13 mouse cellular contexts compared by ENCODE assay signal in the genomic region with DNA sequence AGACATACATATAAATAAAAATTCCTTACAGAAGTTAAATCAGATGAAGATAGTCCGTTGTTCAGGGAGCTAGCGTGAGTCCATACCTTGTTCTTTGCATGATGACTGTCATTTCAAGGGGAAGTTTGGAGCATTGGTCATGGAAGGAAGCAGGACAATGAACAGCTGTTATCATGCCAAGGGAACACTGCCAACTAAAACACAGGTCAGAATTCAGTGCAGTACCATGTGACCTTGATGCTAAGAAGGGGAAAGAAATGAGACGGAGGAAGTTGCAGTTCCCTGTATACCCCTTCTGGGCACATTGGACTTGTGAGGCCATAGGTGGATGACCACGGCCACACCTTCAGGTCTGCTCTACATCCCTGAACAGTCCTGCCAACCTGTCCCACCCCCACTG. TPM values are rescaled to one million over a fixed set of nuclear protein-coding genes. Genes with fewer than 3 reads are reported as not detected.
A peak's percentile ranks its signal among the peaks of the same experiment; 100 is the strongest.
DNase-seq lines count a peak whose midpoint lies in the region; ATAC-seq and TF ChIP-seq lines count a peak whose summit lies in the region.
"Had no signal": no experiment of that assay in that cellular context is flagged by ENCODE, and none has a peak within 500 bp of the region (broad histone marks: within the 10 kb centered on the region; RNA-seq: fewer than 3 reads in every experiment).

No protein-coding gene starts in this region.

- no peak overlapping the region for H3K27ac ChIP-seq in liver, adult 2 months (replicated peaks; ENCODE audit: insufficient read depth, low read depth, low read length)
- no peak overlapping the region for H3K27ac ChIP-seq in liver, embryonic 12.5 days
- H3K27ac ChIP-seq in heart, embryonic 13.5 days (replicated peaks) = peak overlapping the region; percentile 59
- no peak overlapping the region for H3K27ac ChIP-seq in stomach, postnatal 0 days (replicated peaks)
- H3K27ac ChIP-seq: hindbrain, embryonic 12.5 days; liver, embryonic 14.5 days had no signal

- no peak for TF ChIP-seq POLR2A in liver, adult 2 months (IDR thresholded peaks at IDR 0.05; ENCODE audit: extremely low read depth, insufficient read depth, low read length)

- no peak for ATAC-seq in liver, embryonic 12.5 days
- no peak; the same call in 1 of the 2 replicates for ATAC-seq in heart, embryonic 13.5 days (ENCODE audit: extremely low read depth, insufficient number of reproducible peaks, low FRiP score, low TSS enrichment)
- peak; percentile 52 for ATAC-seq in stomach, postnatal 0 days (ENCODE audit: low FRiP score, low TSS enrichment)
- ATAC-seq: activated CD4-positive, CD25-positive, alpha-beta regulatory T cell, adult 4 months had no signal

- no peak for TF ChIP-seq EP300 in stomach, postnatal 0 days (optimal IDR thresholded peaks at IDR 0.05)

- H3K4me3 ChIP-seq in liver, adult 2 months (ENCODE audit: insufficient read depth, low read depth, low read length) = no peak overlapping the region
- H3K4me3 ChIP-seq in liver, embryonic 12.5 days = no peak overlapping the region
- no peak overlapping the region for H3K4me3 ChIP-seq in heart, embryonic 13.5 days
- H3K4me3 ChIP-seq in stomach, postnatal 0 days (ENCODE audit: low read depth, low read length) = no peak overlapping the region
- H3K4me3 ChIP-seq: hindbrain, embryonic 12.5 days had no signal

- TF ChIP-seq CTCF in liver, adult 2 months (IDR thresholded peaks at IDR 0.05; ENCODE audit: low read depth, low read length) = no peak
- TF ChIP-seq CTCF in stomach, postnatal 0 days (IDR thresholded peaks at IDR 0.05; ENCODE audit: low read depth) = no peak

- H3K27me3 ChIP-seq in liver, adult 2 months (ENCODE audit: control insufficient read depth, insufficient read depth, low read length) = no peaks in the 10 kb centered on the region
- H3K27me3 ChIP-seq in liver, embryonic 12.5 days (replicated peaks) = peaks cover 12% of the 10 kb centered on the region; the same call in 1 of the 2 replicates
- H3K27me3 ChIP-seq in heart, embryonic 13.5 days (replicated peaks) = no peaks in the 10 kb centered on the region
- no peaks in the 10 kb centered on the region for H3K27me3 ChIP-seq in stomach, postnatal 0 days (ENCODE audit: control insufficient read depth, insufficient read depth, low read length)
- H3K27me3 ChIP-seq: hindbrain, embryonic 12.5 days had no signal

- WGBS in liver, adult 2 months = 55% methylated on average over 4 of the region's 4 CpGs
- 69% methylated on average over 4 of the region's 4 CpGs for WGBS in liver, embryonic 12.5 days (ENCODE audit: insufficient replicate concordance)
- WGBS in heart, embryonic 13.5 days = 47% methylated on average over 4 of the region's 4 CpGs
- 62% methylated on average over 4 of the region's 4 CpGs for WGBS in stomach, postnatal 0 days

- no peaks in the 10 kb centered on the region for H3K9me3 ChIP-seq in liver, embryonic 12.5 days (replicated peaks)
- no peaks in the 10 kb centered on the region for H3K9me3 ChIP-seq in heart, embryonic 13.5 days
- H3K9me3 ChIP-seq in stomach, postnatal 0 days (ENCODE audit: control insufficient read depth, low read length) = no peaks in the 10 kb centered on the region
- H3K9me3 ChIP-seq: hindbrain, embryonic 12.5 days had no signal

- no peaks in the 10 kb centered on the region for H3K4me1 ChIP-seq in liver, adult 2 months (ENCODE audit: control insufficient read depth, insufficient read depth, low read length)
- H3K4me1 ChIP-seq in liver, embryonic 12.5 days = peaks cover 7% of the 10 kb centered on the region
- H3K4me1 ChIP-seq in heart, embryonic 13.5 days = peaks cover 28% of the 10 kb centered on the region
- H3K4me1 ChIP-seq in stomach, postnatal 0 days (replicated peaks; ENCODE audit: control insufficient read depth, insufficient read depth) = no peaks in the 10 kb centered on the region

- no peak overlapping the region for H3K9ac ChIP-seq in liver, adult 2 months (ENCODE audit: low read depth, low read length)
- H3K9ac ChIP-seq in liver, embryonic 12.5 days = no peak overlapping the region
- H3K9ac ChIP-seq in heart, embryonic 13.5 days = no peak overlapping the region; the same call in 1 of the 2 replicates
- H3K9ac ChIP-seq in stomach, postnatal 0 days (ENCODE audit: low read length) = no peak overlapping the region
- H3K9ac ChIP-seq: hindbrain, embryonic 12.5 days; liver, embryonic 14.5 days had no signal

- H3K4me2 ChIP-seq in liver, embryonic 12.5 days = no peak overlapping the region
- peak overlapping the region; percentile 16; the same call in 1 of the 2 replicates for H3K4me2 ChIP-seq in heart, embryonic 13.5 days
- H3K4me2 ChIP-seq in stomach, postnatal 0 days (replicated peaks; ENCODE audit: low read depth) = no peak overlapping the region
- H3K4me2 ChIP-seq: hindbrain, embryonic 12.5 days had no signal

- no peaks in the 10 kb centered on the region for H3K79me2 ChIP-seq in liver, adult 2 months (ENCODE audit: control insufficient read depth, insufficient read depth, low read length)

- H3K36me3 ChIP-seq in liver, adult 2 months (ENCODE audit: control insufficient read depth, insufficient read depth, low read length) = no peaks in the 10 kb centered on the region
- H3K36me3 ChIP-seq in liver, embryonic 12.5 days = no peaks in the 10 kb centered on the region
- H3K36me3 ChIP-seq in heart, embryonic 13.5 days = no peaks in the 10 kb centered on the region
- no peaks in the 10 kb centered on the region for H3K36me3 ChIP-seq in stomach, postnatal 0 days (ENCODE audit: control insufficient read depth, insufficient read depth, low read length)

- peak; percentile 27 to 75 for DNase-seq in adrenal gland, adult (ENCODE audit: inconsistent age in 2 of 2, low spot score in 1 of 2)
- DNase-seq in adrenal gland, adult 18-20 months (ENCODE audit: low spot score in 2 of 2) = no peak
- DNase-seq in liver, adult 2 months (ENCODE audit: extremely low read depth, low read depth, low spot score) = peak; percentile 55
- no peak for DNase-seq in stomach, postnatal 0 days (ENCODE audit: low spot score)
- DNase-seq in embryo, embryonic 9.5 days (ENCODE audit: extremely low spot score) = no peak
- no peak for DNase-seq in yolk sac, embryonic 10.5 days (ENCODE audit: low spot score)

RNA-seq across cellular contexts. Expression of a gene that starts 1.7 kb away (rescaled TPM):
- not detected for total RNA-seq in adrenal gland, adult 18-20 months (2021)
- total RNA-seq in liver, adult 2 months (2014; rRNA removed) = not detected in 2 replicates
- not detected in 2 replicates for polyA plus RNA-seq in liver, adult 2 months (2012; rRNA removed)
- polyA plus RNA-seq in liver, embryonic 12.5 days (2016; fragmentation: Nextera tagmentation; extraction: Ambion mirVana) = not detected in 2 replicates
- polyA plus RNA-seq in heart, embryonic 13.5 days (2015; fragmentation: Nextera tagmentation; extraction: Ambion mirVana) = not detected in 2 replicates
- 0.07 TPM in 1 of 2 replicates, not detected in the other for polyA plus RNA-seq in stomach, postnatal 0 days (2015; fragmentation: Nextera tagmentation; extraction: Ambion mirVana)
- total RNA-seq: ES-E14 had no signal
- polyA plus RNA-seq: activated CD4-positive, CD25-positive, alpha-beta regulatory T cell, adult 4 months; hindbrain, embryonic 12.5 days; liver, embryonic 14.5 days; testis, adult 2 months had no signal

RNA-seq across cellular contexts. Expression of a gene that starts 31.0 kb away (rescaled TPM):
- 10 to 100 TPM; 65.1 to 67.4 TPM for total RNA-seq in adrenal gland, adult 18-20 months (2021)
- 32.9 and 34.7 TPM in 2 replicates for total RNA-seq in liver, adult 2 months (2014; rRNA removed)
- polyA plus RNA-seq in liver, adult 2 months (2012; rRNA removed) = 23.8 and 39.7 TPM in 2 replicates
- 44.1 and 46.4 TPM in 2 replicates for polyA plus RNA-seq in liver, embryonic 12.5 days (2016; fragmentation: Nextera tagmentation; extraction: Ambion mirVana)
- 54.8 and 61.4 TPM in 2 replicates for polyA plus RNA-seq in heart, embryonic 13.5 days (2015; fragmentation: Nextera tagmentation; extraction: Ambion mirVana)
- 38.1 and 45.9 TPM in 2 replicates for polyA plus RNA-seq in stomach, postnatal 0 days (2015; fragmentation: Nextera tagmentation; extraction: Ambion mirVana)

RNA-seq across cellular contexts. Expression of a gene that starts 48.9 kb away (rescaled TPM):
- total RNA-seq in adrenal gland, adult 18-20 months (2021) = 10 to 100 TPM; 19.4 to 27.0 TPM
- total RNA-seq in liver, adult 2 months (2014; rRNA removed) = 2.7 and 3.6 TPM in 2 replicates
- 3.6 and 4.9 TPM in 2 replicates for polyA plus RNA-seq in liver, adult 2 months (2012; rRNA removed)
- 30.5 and 33.0 TPM in 2 replicates for polyA plus RNA-seq in liver, embryonic 12.5 days (2016; fragmentation: Nextera tagmentation; extraction: Ambion mirVana)
- 73.1 and 73.4 TPM in 2 replicates for polyA plus RNA-seq in heart, embryonic 13.5 days (2015; fragmentation: Nextera tagmentation; extraction: Ambion mirVana)
- polyA plus RNA-seq in stomach, postnatal 0 days (2015; fragmentation: Nextera tagmentation; extraction: Ambion mirVana) = 29.0 and 33.0 TPM in 2 replicates

Comparison
In these comparisons a context has a peak if more than half of its experiments do, and no peak if none do; other contexts are left out.
1. DNase-seq: peak in adrenal gland, adult (2 of 2) and liver, adult 2 months (single experiment); none in adrenal gland, adult 18-20 months (0 of 2), stomach, postnatal 0 days (single experiment), embryo, embryonic 9.5 days (single experiment) and yolk sac, embryonic 10.5 days (single experiment).